Mouse (Mus musculus) spleen, adult 12 weeks (tissue): Measurements from ENCODE around the gene Phc1.

Source experiments
- DNase-seq: peaks from one replicate; pipeline ENCODE4 v3.0.0; 2022; ENCODE audit warnings: low spot score

The Phc1 gene

DNA sequence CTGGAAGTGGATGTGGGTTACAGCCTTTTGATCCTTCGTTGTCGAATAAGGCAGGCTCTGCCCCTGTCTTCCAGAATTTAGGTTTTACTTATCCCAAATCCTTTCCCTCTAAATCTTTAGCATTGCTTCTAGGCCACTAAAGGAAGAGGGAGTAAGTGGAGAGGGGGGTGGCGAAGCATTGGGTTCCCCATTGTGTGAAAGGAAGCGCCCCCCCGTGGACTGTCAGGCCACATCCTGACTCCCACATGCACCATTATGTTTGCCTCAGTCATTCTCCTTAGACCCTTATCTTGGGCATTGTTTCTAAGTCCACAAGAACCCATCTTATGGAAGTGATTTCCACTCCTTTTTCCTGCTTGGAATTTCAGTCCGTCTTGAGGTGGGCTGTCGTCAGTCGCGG is 45.1 kb downstream of the Phc1 start:
- no peak for DNase-seq

DNA sequence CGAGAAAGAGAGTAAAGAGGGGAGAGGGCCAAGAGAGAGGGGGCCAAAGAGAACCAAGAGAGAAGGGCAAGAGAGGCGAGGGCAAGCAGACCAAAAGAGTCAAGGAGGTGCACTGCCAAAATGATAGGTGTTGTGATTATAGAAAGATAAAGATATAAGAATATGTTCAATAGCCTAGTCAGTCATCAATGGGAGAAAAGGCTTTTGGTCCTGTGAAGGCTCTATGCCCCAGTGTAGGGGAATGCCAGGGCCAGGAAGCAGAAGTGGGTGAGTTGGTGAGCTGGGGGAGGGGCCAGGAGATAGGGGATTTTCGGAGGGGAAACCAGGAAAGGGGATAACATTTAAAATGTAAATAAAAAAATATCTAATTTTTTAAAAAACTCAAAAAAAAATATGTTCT is 46.1 kb downstream of the Phc1 start:
- no peak for DNase-seq

DNA sequence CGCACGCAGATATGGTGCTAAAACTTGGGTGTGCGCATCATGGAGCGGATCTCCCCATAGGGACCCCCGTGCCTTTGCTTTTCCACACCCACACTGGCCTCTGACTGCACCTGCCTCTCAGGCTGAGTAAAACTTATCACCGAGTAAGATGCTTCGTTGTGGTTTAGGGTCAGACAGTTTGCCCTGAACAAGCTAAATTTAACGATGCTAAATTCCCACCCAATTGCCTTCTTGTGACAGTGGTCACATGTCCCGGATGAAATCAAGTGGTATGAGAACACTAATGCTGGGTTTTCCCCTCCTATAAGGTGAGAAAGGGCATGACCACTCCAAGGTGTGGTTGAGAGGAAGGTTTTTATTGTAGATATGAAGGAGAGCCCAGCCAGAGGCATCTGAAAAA is 46.6 kb downstream of the Phc1 start:
- DNase-seq, result no peak

DNA sequence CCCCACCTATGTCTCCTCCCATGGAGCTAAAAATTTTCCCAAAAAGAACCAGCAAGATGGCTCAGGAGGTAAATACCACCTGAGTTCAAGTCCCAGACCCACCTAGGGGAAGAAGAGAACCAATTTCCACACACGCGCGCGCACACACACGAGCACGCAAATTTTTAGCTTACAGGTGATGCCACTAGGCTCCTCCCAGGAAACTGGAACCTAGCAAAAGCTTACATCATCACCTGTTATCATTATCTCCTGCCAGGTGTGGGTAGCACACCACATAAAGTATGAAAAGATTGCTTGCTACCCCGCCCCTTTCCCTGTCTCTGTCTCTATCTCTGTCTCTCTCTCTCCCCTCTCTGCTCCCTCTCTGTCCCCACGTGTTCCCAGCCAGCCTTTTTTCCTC is 47.2 kb downstream of the Phc1 start:
- no peak for DNase-seq

DNA sequence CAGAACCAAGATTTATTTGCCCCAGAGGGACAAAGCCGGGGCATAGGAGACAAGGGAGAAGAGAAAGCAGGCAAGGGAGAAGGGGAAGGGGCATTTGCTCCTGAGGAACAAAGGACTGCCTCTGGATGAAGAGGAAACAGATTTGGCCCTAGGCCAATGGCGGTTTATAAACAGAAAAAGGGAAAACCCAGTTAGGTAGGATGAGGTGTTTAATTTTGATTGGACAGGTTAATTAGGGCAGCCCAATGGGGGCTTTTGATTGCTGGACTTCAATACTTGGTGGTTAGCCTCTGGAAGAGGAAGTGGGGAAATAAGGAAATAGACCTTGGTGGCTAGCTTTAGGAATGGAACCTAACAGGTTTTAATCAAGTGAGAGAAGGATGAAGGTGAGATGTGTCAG is 48.2 kb downstream of the Phc1 start:
- DNase-seq, result no peak

DNA sequence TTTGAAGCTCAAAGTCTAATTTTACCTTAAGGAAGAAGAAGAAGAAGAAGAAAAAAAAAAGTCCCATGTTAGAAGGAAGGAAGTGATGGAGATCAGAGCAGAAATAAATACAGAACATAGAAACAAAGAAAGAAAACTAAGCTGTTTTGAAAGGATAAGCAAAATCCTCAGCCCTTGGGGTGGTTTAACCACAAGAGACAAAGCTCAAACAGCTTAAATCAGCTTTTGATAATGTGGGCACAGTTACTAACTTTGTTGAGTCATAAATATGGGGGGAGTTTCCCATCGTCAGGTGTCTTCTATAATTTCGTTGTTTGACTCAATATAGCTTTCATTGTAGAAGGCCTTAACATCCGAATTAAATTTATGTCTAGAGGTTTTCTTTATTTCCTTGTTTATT is 48.6 kb downstream of the Phc1 start:
- no peak for DNase-seq

DNA sequence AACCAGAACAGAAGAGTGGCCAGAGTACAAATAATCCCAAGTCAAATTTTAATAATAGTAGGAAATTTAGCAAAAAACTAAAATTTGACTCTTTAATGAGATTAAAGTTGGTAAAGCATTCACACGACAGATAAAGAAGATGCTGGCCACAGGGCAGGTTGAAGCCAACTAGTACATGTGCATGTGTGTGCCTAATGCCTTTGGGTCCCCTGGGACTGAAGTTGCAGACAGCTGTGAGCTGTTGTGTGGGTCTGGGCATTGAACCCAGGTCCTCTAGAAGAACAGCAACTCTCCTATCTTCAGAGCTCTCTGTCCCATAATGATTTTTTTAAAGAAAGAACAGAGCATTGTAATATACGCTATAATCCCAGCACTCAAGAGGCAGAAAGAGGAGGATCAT is 49.1 kb downstream of the Phc1 start:
- no peak for DNase-seq

DNA sequence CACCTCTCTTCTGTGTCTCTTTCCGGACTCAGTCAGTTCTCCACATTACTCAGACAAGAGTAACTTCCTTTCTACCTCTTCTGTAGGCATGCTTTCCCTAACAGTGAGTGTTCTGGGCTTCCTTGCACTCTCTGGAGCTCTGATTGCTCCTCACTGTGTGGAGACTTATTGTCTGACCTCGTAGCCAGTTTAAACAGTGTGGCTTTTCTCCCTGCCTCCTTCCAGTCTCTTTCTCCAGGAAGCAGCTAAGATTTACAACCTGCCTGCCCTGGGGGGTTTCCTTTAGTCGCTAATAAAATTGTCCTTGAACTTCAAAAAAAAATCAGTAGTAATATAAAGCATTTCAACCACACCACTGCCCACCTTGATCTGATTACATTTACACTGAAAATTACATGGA is 50.1 kb downstream of the Phc1 start:
- DNase-seq, result no peak

DNA sequence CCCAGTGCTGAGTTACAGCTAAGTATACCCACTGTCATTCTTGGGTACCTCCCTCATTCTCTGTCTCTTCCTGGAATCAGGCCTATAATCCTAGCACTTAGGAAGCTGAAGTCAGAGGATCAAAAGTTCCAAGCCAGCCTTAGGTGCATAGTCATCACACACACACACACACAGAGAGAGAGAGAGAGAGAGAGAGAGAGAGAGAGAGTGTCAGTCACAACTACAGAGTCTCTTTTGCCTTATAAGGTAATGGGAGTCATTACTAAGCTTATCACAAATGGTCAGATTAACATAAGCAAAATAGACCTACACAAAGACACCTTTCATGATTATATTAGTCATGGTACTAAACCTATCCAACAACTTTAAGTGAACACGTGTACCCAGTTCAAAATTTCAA is 51.0 kb downstream of the Phc1 start:
- no peak for DNase-seq

DNA sequence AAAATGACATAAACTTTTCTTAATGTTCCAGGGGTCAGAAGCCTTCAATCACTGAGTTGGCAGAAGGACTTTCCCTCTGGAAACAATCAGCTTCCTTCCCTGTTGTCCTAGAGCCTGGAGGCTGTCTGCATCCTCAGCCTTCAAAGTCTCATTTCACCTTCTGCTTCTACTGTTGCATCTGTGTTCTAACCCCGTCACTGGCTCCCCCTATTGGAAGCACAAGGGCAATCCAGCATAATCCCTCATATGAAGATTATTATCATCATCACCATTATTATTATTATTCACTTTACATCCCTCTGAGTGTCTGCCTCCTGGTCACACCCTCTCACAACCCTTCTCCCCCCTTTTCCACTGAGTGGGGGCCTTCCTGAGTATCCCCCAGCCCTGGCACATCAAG is 52.1 kb downstream of the Phc1 start:
- no peak for DNase-seq

DNA sequence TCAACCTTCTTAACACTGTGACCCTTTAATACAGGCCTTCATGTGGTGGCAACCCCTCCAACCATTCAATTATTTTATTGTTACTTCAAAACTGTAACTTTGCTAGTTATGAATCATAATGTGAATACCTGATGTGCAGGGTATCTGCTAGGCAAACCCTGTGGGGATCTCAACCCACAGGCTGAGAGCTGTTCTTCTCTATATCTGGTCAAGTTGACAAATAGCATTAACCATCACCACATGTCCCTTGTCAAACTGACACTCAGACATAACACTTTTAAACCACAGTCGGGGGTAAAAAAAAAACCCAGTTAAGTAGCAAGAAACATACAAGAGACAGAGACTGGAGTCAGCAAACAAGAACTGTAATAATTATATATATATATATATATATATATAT is 55.5 kb downstream of the Phc1 start:
- DNase-seq, result no peak

DNA sequence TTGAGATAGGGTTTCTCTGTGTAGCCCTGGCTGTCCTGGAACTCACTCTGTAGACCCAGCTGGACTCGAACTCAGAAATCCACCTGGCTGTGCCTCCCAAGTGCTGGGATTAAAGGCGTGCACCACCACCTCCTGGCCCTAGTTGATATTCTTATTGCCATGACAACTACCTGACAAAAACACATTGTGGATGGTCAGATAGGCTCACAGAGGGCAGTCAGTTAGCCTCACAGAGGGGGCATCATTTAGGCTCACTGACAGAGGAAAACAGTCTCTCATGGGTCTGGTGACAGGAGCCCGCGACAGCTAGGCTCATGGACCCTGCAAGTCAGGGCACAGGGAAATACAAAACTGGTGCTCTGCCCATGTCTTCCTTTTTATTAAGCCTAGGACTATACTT is 56.1 kb downstream of the Phc1 start:
- no peak for DNase-seq

DNA sequence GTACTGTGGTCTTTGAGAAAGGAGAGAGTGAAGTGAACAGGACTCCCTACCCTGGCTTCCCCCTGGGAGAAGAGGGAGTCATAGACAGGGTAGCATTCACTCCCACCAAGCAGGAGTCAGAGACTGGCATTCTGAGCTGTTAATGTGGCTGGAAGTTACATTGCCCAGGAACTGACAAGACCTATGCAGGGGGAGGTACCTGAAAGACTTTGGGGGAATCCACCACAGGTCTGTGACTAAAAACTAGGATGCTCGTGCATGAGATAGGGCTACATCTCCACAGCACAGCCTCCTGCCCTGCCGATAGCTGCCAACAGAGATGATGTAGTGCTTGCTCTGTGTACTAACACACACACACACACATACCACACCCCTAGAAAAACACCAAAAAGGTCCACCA is 56.9 kb downstream of the Phc1 start:
- no peak for DNase-seq

DNA sequence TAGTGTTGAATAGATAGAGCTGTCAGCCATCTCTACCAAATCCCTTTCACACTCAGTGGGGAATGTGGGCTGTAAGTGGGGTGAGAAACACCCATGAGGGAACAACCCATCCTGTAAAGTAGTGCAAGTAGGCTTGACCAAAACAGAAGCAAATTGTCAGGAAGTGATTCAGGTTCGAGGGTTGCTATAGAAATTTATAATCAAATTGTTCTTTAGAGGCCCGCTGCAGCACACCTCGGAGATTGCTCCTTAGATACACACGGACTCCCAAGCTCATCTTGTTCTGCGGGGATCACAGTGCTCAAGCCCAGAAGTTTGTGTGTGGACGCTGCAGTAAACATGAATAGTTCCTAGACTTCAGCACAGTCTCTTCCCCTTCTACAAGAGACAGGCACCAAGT is 57.6 kb downstream of the Phc1 start, which contains the start of gene Klrg1:
Klrg1 (minus strand) TSS at position 101 of the 400 bp plus-strand sequence.
- DNase-seq, result no peak

DNA sequence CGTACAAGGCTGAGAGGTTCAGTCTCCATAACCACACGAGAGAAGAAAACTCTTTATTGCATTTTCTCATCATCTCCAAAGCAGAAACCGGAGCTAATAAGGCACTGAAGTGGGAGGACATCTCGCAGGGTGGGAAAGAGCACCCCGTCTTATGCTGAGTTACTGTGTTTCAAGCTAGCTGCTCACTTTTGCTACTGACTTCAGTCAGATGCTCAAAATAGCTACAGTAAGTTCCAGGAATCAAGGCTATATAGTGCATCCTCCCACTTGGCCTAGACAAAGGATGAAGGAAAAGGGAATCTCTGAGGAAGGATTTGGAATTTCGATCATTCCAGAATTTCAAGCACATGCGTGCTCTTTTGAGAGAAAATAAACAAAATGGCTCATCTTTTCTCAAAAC is 63.8 kb downstream of the Phc1 start:
- DNase-seq, result no peak

DNA sequence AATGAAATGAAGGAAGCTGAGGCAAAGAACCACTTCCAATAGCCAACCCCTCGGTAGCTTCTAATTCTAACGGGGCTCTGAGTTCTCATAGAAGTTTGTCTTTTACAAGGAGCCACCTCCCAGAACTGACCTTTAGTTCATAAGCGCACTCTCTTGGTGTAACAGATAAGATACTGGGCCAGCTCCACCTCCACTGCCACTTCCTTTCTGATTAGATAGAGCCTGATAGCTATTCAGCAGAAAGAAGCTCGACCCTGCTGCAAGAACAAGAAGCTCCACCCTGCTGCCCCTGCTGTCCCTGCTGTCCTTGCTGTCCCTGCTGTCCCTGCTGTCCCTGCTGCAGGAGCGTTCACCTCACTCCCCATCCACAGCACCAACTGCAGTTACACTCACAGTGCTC is 65.8 kb downstream of the Phc1 start:
- DNase-seq, result no peak

DNA sequence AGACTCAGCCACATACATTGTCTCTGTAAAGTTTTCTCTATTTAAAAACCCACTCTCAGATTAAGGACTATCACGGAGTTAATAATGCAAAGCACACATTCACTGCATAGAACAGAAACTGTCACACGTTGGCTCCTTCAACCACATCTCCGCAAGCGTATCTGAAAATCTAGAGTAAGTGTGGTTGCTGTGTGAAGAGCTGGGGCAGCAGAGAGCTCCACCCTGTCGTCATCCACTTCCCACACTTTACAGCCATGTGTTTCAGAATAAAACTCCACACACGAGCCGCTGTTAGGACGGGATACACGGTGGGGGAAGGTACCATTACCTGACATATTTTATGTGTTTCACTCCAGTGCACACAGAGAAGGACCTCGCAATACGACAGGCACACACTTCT is 70.2 kb downstream of the Phc1 start:
- DNase-seq, result no peak

DNA sequence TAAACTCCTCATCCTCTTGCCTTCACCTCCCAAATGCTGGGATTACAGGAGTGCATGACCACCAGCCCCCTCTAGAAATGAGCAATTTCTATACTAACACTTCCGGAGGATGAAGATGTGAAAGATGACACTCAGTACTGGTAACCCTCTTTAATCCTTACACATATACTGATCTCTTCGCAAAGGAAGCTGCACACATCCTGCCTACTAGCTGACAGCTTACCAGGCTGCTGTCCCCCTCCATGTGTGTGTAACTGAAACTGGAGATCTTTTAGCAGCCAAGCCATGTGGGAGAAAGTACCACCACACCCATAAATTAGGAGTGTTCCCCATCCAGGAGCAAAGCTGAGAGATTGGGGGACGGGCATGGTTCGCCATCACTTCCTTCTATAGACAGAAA is 71.2 kb downstream of the Phc1 start:
- DNase-seq, result no peak

DNA sequence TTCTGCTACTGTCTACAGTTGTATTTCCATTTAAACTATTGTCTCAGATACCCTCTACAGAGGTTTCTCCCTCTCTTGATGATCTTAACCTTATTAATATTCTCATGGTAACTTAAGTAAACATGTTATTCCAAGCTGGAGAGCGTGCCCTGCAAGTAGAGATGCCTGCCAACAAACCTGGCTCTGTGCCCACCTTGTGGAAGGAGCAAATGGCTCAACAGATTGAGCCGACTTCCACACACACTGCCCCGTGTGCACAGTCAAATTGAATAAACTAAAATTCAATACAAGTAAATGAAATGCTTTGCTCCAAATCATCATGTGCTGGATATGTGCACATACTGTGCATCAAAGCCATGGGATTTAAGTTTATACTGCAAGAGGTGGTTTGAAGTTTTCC is 71.8 kb downstream of the Phc1 start:
- no peak for DNase-seq
